Mouse (Mus musculus) c-Kit-positive CD71-positive TER-119-negative erythroid progenitor cells, embryonic 14.5 days (primary cell): ENCODE measurements around the gene Olfr315.
"Not testable (repeated sequence)": the region's sequence is repeated elsewhere in the genome, so short reads cannot be mapped to it uniquely, and the experiment has no call there.

ENCODE experiments used
- DNase-seq: peaks from one replicate; pipeline ENCODE4 v3.0.0-alpha.2; 2013; ENCODE audit warnings: low read depth

Olfr315 gene

GRCm38 (mm10) chr11:58772888-58773287 is at the start of gene Olfr315:
Olfr315 (plus strand) TSS chr11:58773188.
- no peak for DNase-seq

GRCm38 (mm10) chr11:58723914-58724313 is 49.1 kb upstream of the Olfr315 start, which contains the start of gene Olfr318:
Olfr318 (minus strand) TSS chr11:58724014.
- no peak for DNase-seq

GRCm38 (mm10) chr11:58727896-58728650 is 44.9 kb upstream of the Olfr315 start:
- not testable (repeated sequence) for DNase-seq

- DNase-seq: no peak
These were observed 39.6 kb upstream of the Olfr315 start for GRCm38 (mm10) chr11:58733372-58733771.

GRCm38 (mm10) chr11:58738792-58739262 is 34.2 kb upstream of the Olfr315 start, which contains the start of gene Olfr317:
Olfr317 (minus strand) TSS chr11:58739212.
- DNase-seq: no peak

GRCm38 (mm10) chr11:58751096-58751495 is 21.9 kb upstream of the Olfr315 start:
- not testable (repeated sequence) for DNase-seq

- DNase-seq: no peak
These were observed 20.6 kb upstream of the Olfr315 start, which contains the start of gene Olfr316 for GRCm38 (mm10) chr11:58752434-58752833. Olfr316 (plus strand) TSS chr11:58752734.

GRCm38 (mm10) chr11:58782480-58783089 is 9.6 kb downstream of the Olfr315 start, which contains the start of gene Olfr314:
Olfr314 (plus strand) TSS chr11:58782952.
- no peak for DNase-seq

GRCm38 (mm10) chr11:58784182-58784581 is 11.2 kb downstream of the Olfr315 start:
- no peak for DNase-seq

GRCm38 (mm10) chr11:58787651-58788050 is 14.7 kb downstream of the Olfr315 start:
- DNase-seq: no peak

- no peak for DNase-seq
These were observed 15.4 kb downstream of the Olfr315 start for GRCm38 (mm10) chr11:58788346-58788745.

- no peak for DNase-seq
These were observed 16.5 kb downstream of the Olfr315 start for GRCm38 (mm10) chr11:58789532-58789931.

- no peak for DNase-seq
These were observed 17.1 kb downstream of the Olfr315 start for GRCm38 (mm10) chr11:58790053-58790452.

- DNase-seq: no peak
These were observed 17.7 kb downstream of the Olfr315 start for GRCm38 (mm10) chr11:58790646-58791045.

- no peak for DNase-seq
These were observed 22.9 kb downstream of the Olfr315 start for GRCm38 (mm10) chr11:58795856-58796255.

- no peak for DNase-seq
These were observed 23.9 kb downstream of the Olfr315 start for GRCm38 (mm10) chr11:58796850-58797249.

- no peak for DNase-seq
These were observed 26.8 kb downstream of the Olfr315 start for GRCm38 (mm10) chr11:58799747-58800146.

GRCm38 (mm10) chr11:58801558-58802228 is 28.7 kb downstream of the Olfr315 start, which contains the start of gene Fam183b:
Fam183b (minus strand) TSS chr11:58801960.
- no peak for DNase-seq

GRCm38 (mm10) chr11:58803871-58804270 is 30.9 kb downstream of the Olfr315 start:
- no peak for DNase-seq

- no peak for DNase-seq
These were observed 31.4 kb downstream of the Olfr315 start for GRCm38 (mm10) chr11:58804393-58804792.

- no peak for DNase-seq
These were observed 39.0 kb downstream of the Olfr315 start for GRCm38 (mm10) chr11:58812001-58812400.

GRCm38 (mm10) chr11:58814700-58815099 is 41.7 kb downstream of the Olfr315 start, which contains the start of gene Olfr313:
Olfr313 (plus strand) TSS chr11:58815000.
- DNase-seq: not testable (repeated sequence)
